9 mouse cellular contexts compared by ENCODE assay signal in the genomic region with DNA sequence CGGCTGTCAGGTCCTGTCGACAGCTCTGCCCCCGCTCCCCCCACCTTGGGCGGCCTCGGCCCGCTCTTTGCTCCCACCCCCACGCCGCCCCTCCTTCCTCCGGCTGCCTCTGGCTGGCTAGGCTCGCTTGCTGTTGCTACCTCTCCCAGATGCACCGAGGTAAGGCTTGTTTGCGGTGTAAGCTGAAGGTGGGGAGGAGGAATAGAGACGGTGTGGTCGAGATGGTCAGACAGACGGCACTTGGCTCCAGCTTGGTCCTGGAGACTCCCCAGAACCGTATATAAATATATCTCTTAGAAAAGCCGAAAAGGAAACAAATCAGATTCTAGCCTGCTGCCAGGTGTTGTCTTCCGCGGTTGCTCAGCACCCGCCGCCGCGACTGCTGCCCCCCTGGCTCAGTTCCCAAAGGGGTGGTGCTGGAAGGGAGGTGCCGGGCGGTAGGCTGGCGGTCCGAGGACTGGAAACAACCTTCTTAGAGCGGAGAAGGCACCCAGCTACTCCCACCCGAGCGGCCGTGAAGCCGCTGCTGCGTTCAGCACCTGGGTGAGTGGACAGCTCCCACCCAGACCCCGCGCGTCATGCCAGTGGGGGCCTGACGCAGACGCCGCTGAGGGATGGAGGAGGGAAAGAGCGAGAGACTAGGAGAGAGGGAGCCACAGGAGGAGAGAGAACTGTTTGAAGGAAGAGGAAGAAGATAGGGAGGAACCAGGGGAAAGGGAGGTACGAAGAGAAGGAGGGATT. TPM values are rescaled to one million over a fixed set of nuclear protein-coding genes. Genes with fewer than 3 reads are reported as not detected.
DNase-seq lines count a peak whose midpoint lies in the region; ATAC-seq lines count a peak whose summit lies in the region.
"Had no signal": no experiment of that assay in that cellular context is flagged by ENCODE, and none has a peak within 500 bp of the region (broad histone marks: within the 10 kb centered on the region; RNA-seq: fewer than 3 reads in every experiment).

Gene March4 (minus strand): TSS at position 320 of the 741 bp plus-strand sequence.

- H3K27ac ChIP-seq in limb, embryonic 10.5 days = no peak within 1 kb of the TSS
- H3K27ac ChIP-seq in midbrain, embryonic 11.5 days (ENCODE audit: low read depth, low read length) = no peak within 1 kb of the TSS; the same call in 1 of the 2 replicates
- H3K27ac ChIP-seq in stomach, embryonic 14.5 days (ENCODE audit: low read length) = no peak within 1 kb of the TSS

- peak; percentile 74 for ATAC-seq in midbrain, embryonic 11.5 days (ENCODE audit: low FRiP score)
- peak; percentile 76; the same call in 1 of the 2 replicates for ATAC-seq in stomach, embryonic 14.5 days (ENCODE audit: insufficient number of reproducible peaks, insufficient read depth, low FRiP score, low read depth)

- peak; percentile 63 for DNase-seq in adrenal gland, adult 2 months
- DNase-seq in cerebellum, postnatal 36 days = peak; percentile 52
- DNase-seq in gastrocnemius, postnatal 25 days = peak; percentile 15
- peak; percentile 2 for DNase-seq in kidney, adult 11 months
- DNase-seq in limb, embryonic 10.5 days (ENCODE audit: low spot score) = peak; percentile 93
- peak; percentile 96 for DNase-seq in midbrain, embryonic 11.5 days (ENCODE audit: low spot score, missing footprints)
- no peak for DNase-seq in T-cell, adult 2 months (ENCODE audit: low spot score)

- H3K4me2 ChIP-seq in midbrain, embryonic 11.5 days = peak within 1 kb of the TSS; percentile 80
- peak within 1 kb of the TSS; percentile 55 for H3K4me2 ChIP-seq in stomach, embryonic 14.5 days (replicated peaks; ENCODE audit: low read depth, low read length)

- H3K36me3 ChIP-seq in limb, embryonic 10.5 days = no peaks in the 10 kb centered on the region
- no peaks in the 10 kb centered on the region for H3K36me3 ChIP-seq in midbrain, embryonic 11.5 days (ENCODE audit: control insufficient read depth, insufficient read depth, low read length)
- no peaks in the 10 kb centered on the region for H3K36me3 ChIP-seq in stomach, embryonic 14.5 days (ENCODE audit: control insufficient read depth, insufficient read depth, low read length)

- H3K4me1 ChIP-seq in limb, embryonic 10.5 days = peaks cover 14% of the 10 kb centered on the region
- H3K4me1 ChIP-seq in midbrain, embryonic 11.5 days (ENCODE audit: control insufficient read depth, insufficient read depth, low read length) = peaks cover 9% of the 10 kb centered on the region
- no peaks in the 10 kb centered on the region; the same call in 1 of the 2 replicates for H3K4me1 ChIP-seq in stomach, embryonic 14.5 days (ENCODE audit: control insufficient read depth, insufficient read depth, low read length)

- WGBS in limb, embryonic 10.5 days = under 1% methylated on average over 41 of the region's 41 CpGs
- WGBS in midbrain, embryonic 11.5 days = under 1% methylated on average over 40 of the region's 41 CpGs
- whole genome bisulfite sequencing in stomach, embryonic 14.5 days = 1% methylated on average over 41 of the region's 41 CpGs

- peak within 1 kb of the TSS; percentile 40 for H3K9ac ChIP-seq in midbrain, embryonic 11.5 days (ENCODE audit: low read length)
- H3K9ac ChIP-seq in stomach, embryonic 14.5 days (replicated peaks; ENCODE audit: low read depth, low read length) = no peak within 1 kb of the TSS

- H3K27me3 ChIP-seq in limb, embryonic 10.5 days (ENCODE audit: low read depth, poor library complexity, severe bottlenecking) = peaks cover 53% of the 10 kb centered on the region
- H3K27me3 ChIP-seq in midbrain, embryonic 11.5 days (ENCODE audit: control insufficient read depth, insufficient read depth, low read length) = peaks cover 20% of the 10 kb centered on the region
- H3K27me3 ChIP-seq in stomach, embryonic 14.5 days (ENCODE audit: control insufficient read depth, insufficient read depth, low read length) = peaks cover 7% of the 10 kb centered on the region

- peak within 1 kb of the TSS; percentile 36 for H3K4me3 ChIP-seq in limb, embryonic 10.5 days
- peak within 1 kb of the TSS; percentile 41 for H3K4me3 ChIP-seq in midbrain, embryonic 11.5 days (ENCODE audit: low read depth, low read length)
- H3K4me3 ChIP-seq in stomach, embryonic 14.5 days (ENCODE audit: low read depth, low read length) = peak within 1 kb of the TSS; percentile 26

- H3K9me3 ChIP-seq in limb, embryonic 10.5 days (replicated peaks) = no peaks in the 10 kb centered on the region
- no peaks in the 10 kb centered on the region for H3K9me3 ChIP-seq in midbrain, embryonic 11.5 days (ENCODE audit: control insufficient read depth, low read length)
- no peaks in the 10 kb centered on the region for H3K9me3 ChIP-seq in stomach, embryonic 14.5 days (ENCODE audit: control insufficient read depth, low read depth, low read length)

RNA-seq across cellular contexts. Expression of gene March4, which starts in this region (rescaled TPM):
- total RNA-seq in adrenal gland, adult 2 months (2021) = under 1 TPM; 0.35 to 0.45 TPM
- 0.17 and 0.18 TPM in 2 replicates for polyA plus RNA-seq in adrenal gland, adult 2 months (2012; rRNA removed)
- total RNA-seq in gastrocnemius, postnatal 25 days (2021) = under 1 TPM; 0.13 to 0.41 TPM
- not detected in 2 replicates for polyA plus RNA-seq in limb, embryonic 10.5 days (2016; fragmentation: Nextera tagmentation; extraction: Ambion mirVana)
- 0.79 and 0.92 TPM in 2 replicates for polyA plus RNA-seq in midbrain, embryonic 11.5 days (2014; fragmentation: Nextera tagmentation; extraction: Ambion mirVana)
- polyA plus RNA-seq in stomach, embryonic 14.5 days (2014; fragmentation: Nextera tagmentation; extraction: Ambion mirVana) = 0.10 and 0.13 TPM in 2 replicates
- total RNA-seq: liver, adult 2 months had no signal
- polyA plus RNA-seq: liver, adult 2 months had no signal

Comparison
In these comparisons a context has a peak if more than half of its experiments do, and no peak if none do; other contexts are left out.
1. Peak in DNase-seq in adrenal gland, adult 2 months; RNA of the gene not detected or under 1 TPM.
2. Peak in DNase-seq in gastrocnemius, postnatal 25 days; RNA of the gene not detected or under 1 TPM.
3. Peak in DNase-seq and H3K4me3 ChIP-seq in limb, embryonic 10.5 days; RNA of the gene not detected or under 1 TPM.
4. Peak in DNase-seq, ATAC-seq, H3K4me3 ChIP-seq, H3K9ac ChIP-seq and H3K4me2 ChIP-seq in midbrain, embryonic 11.5 days; RNA of the gene not detected or under 1 TPM.
5. Peak in ATAC-seq, H3K4me3 ChIP-seq and H3K4me2 ChIP-seq in stomach, embryonic 14.5 days; RNA of the gene not detected or under 1 TPM.